Mouse (Mus musculus) CH12.LX (cell line): ENCODE data around the gene Asb10. TPM values are rescaled to one million over a fixed set of nuclear protein-coding genes. Genes with fewer than 3 reads are reported as not detected.

Experiments used
- DNase-seq: peaks from one replicate; pipeline ENCODE4 v3.0.0-alpha.2; 2013; ENCODE audit errors: extremely low read depth
- H3K27ac ChIP-seq: 2 replicates; pipeline ENCODE4 v1.5.1; 2012; ENCODE audit warnings: low read depth, mild to moderate bottlenecking, control low read depth, moderate library complexity; ENCODE audit not compliant: insufficient read depth
- H3K27me3 ChIP-seq: replicated peaks from 2 replicates; pipeline ENCODE3; 2012; ENCODE audit warnings: inconsistent platforms
- H3K36me3 ChIP-seq, 2 experiments: replicated peaks in 1 of 2; 2 replicates each; pipeline versions ENCODE3 to v1.6.1; 2012; ENCODE audit warnings: inconsistent platforms in 1 of 2, low read length in 1 of 2, mild to moderate bottlenecking in 1 of 2, mixed read lengths in 1 of 2, moderate library complexity in 1 of 2; ENCODE audit not compliant: control insufficient read depth in 1 of 2, insufficient read depth in 1 of 2
- H3K4me1 ChIP-seq, 2 experiments: 2 replicates each; pipeline ENCODE4 v1.6.1; 2012; ENCODE audit warnings: inconsistent platforms in 1 of 2, moderate library complexity in 1 of 2; ENCODE audit not compliant: insufficient read depth in 2 of 2, control insufficient read depth in 1 of 2
- H3K4me2 ChIP-seq: 2 replicates; pipeline ENCODE4 v1.6.1; 2012; ENCODE audit warnings: low read depth, mild to moderate bottlenecking, control low read depth; ENCODE audit not compliant: poor library complexity, insufficient read depth, severe bottlenecking
- H3K4me3 ChIP-seq, 3 experiments: fragments of 150-350 bp in 1 of 3; sonication (generic) in 1 of 3; replicated peaks in 1 of 3; 2 replicates each; pipeline versions ENCODE3 to v1.5.1; 2011 to 2012; ENCODE audit warnings: low read depth in 2 of 3, low read length in 2 of 3, mild to moderate bottlenecking in 2 of 3, moderate library complexity in 2 of 3, control low read depth in 1 of 3, improper control_type of control experiment in 1 of 3, inconsistent platforms in 1 of 3, mixed read lengths in 1 of 3; ENCODE audit not compliant: poor library complexity in 1 of 3
- H3K79me2 ChIP-seq: replicated peaks from 2 replicates; pipeline ENCODE4 v1.6.1; 2012; ENCODE audit warnings: mild to moderate bottlenecking, moderate library complexity; ENCODE audit not compliant: control insufficient read depth, poor library complexity, insufficient read depth, severe bottlenecking; ENCODE audit errors: extremely low read depth
- H3K9ac ChIP-seq: 2 replicates; pipeline ENCODE4 v1.6.1; 2012; ENCODE audit warnings: low read depth, mild to moderate bottlenecking, control low read depth, moderate library complexity; ENCODE audit not compliant: insufficient read depth
- H3K9me3 ChIP-seq: replicated peaks from 2 replicates; pipeline ENCODE3; 2012; ENCODE audit warnings: low read length, inconsistent platforms, mixed read lengths
- CTCF ChIP-seq, 2 experiments: IDR thresholded peaks in 1 of 2; conservative IDR thresholded peaks in 1 of 2; 2 replicates each; pipeline ENCODE4 v1.5.1; 2011 to 2012; ENCODE audit warnings: low read depth in 2 of 2, low read length in 2 of 2, improper control_type of control experiment in 1 of 2, inconsistent platforms in 1 of 2, mild to moderate bottlenecking in 1 of 2, moderate library complexity in 1 of 2
- ELF1 ChIP-seq: IDR thresholded peaks from 2 replicates; pipeline ENCODE4 v1.6.1; 2014; ENCODE audit warnings: low read depth, mild to moderate bottlenecking, inconsistent platforms, low read length, improper control_type of control experiment
- MYC ChIP-seq: IDR thresholded peaks from 2 replicates; pipeline ENCODE4 v1.6.1; 2011; ENCODE audit warnings: low read depth, mild to moderate bottlenecking, improper control_type of control experiment, low read length
- RAD21 ChIP-seq: IDR thresholded peaks from 2 replicates; pipeline ENCODE4 v1.6.1; 2011; ENCODE audit warnings: low read depth, mild to moderate bottlenecking, low read length, improper control_type of control experiment, moderate library complexity
- SMC3 ChIP-seq: IDR thresholded peaks from 2 replicates; pipeline ENCODE4 v1.6.1; 2011; ENCODE audit warnings: low read depth, low read length, improper control_type of control experiment
- TBP ChIP-seq: conservative IDR thresholded peaks from 2 replicates; pipeline ENCODE4 v1.6.1; 2011; ENCODE audit warnings: low read depth, low read length, improper control_type of control experiment
- UBTF ChIP-seq: IDR thresholded peaks from 2 replicates; pipeline ENCODE4 v1.6.1; 2012; ENCODE audit warnings: low read depth, mild to moderate bottlenecking, inconsistent platforms, low read length, improper control_type of control experiment, moderate library complexity
- dilution Hi-C: fragments of 300-500 bp; cut with MboI; formaldehyde crosslinking; loops from 2 replicates; pipeline ENCODE4 v1.14.3; 2020; ENCODE audit warnings: low sequenced_read_pairs; ENCODE audit not compliant: extremely low pct_unique_long_range_greater_than_20kb, extremely low pct_ligation_motif_present
- in situ Hi-C: fragments of 300-500 bp; cut with MboI; formaldehyde crosslinking; loops from 3 replicates; pipeline ENCODE4 v1.14.3; 2019; ENCODE audit warnings: low sequenced_read_pairs, low pct_ligation_motif_present, low pct_unique_long_range_greater_than_20kb, mixed read lengths
- polyA plus RNA-seq: library from polyadenylated mRNA; unstranded; fragments of >175 nt; gene quantifications from 2 replicates; pipeline ENCODE4 v1.2.1, GENCODE M21; 2012; ENCODE audit warnings: low read depth; ENCODE audit not compliant: insufficient read length
- total RNA-seq, 2 experiments: library from RNA; depleted of rRNA; stranded (reverse); fragments of 300-350 nt in 1 of 2; fragments of >200 nt in 1 of 2; gene quantifications; 2 replicates each; pipeline ENCODE4 v1.2.3; 2012 to 2014

The Asb10 gene
- total and polyA plus RNA-seq, 3 experiments: not detected

DNA sequence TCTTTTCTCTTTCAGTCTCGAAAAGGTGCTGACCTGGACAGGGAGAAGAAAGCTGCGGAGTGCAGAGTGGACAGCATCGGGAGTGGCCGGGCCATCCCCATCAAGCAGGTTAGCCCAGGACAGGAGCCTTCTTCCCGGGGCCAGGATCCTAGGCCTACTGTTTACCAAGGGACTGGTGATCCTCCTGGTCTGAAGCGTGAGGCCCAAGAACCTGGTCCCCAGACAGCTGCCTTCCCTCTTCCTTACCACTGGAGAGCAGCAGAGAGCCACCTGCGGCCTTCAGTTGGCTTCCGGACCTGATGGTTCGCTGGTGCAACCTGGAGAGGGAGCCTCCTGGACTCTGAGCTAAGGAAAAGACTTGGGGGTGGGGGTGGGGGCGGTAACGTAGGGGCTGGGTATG lies 57.5 kb downstream of the Asb10 start:
- DNase-seq: peak; percentile 66
- Histone ChIP-seq H3K27me3 (no peaks in the 10 kb centered on the region), H3K27ac (no peak overlapping the region), H3K79me2 (no peaks in the 10 kb centered on the region), H3K36me3 (peaks cover 57 to 97% of the 10 kb centered on the region in 2 experiments), H3K4me1 (no peaks in the 10 kb centered on the region), H3K4me2 (no peak overlapping the region), H3K4me3 (no peak overlapping the region), H3K9me3 (no peaks in the 10 kb centered on the region), H3K9ac (no peak overlapping the region)
- dilution Hi-C loops: no loop called here
- in situ Hi-C loops: no loop called here
- peak; percentile 47 for TF ChIP-seq SMC3
- TF ChIP-seq ELF1: peak; percentile 44
- TF ChIP-seq RAD21: peak; percentile 58
- peak in 1 of 2 experiments; percentile 82; a peak in 2 of 4 replicates for TF ChIP-seq CTCF (conservative IDR thresholded peaks at IDR 0.05 in 1 of 2, IDR thresholded peaks at IDR 0.05 in 1 of 2; ENCODE audit: low read depth in 2 of 2, low read length in 2 of 2)
- TF ChIP-seq TBP: no peak
- TF ChIP-seq UBTF: no peak
- 0 out of 2 replicates have a peak, but pooled peaks have one; percentile 11 for TF ChIP-seq MYC

Other genes with a start within 250 kb of the Asb10 start
- 1.7 and 2.8 TPM in 2 replicates for gene Kcnh2, start 189.4 kb downstream of the Asb10 start, total RNA-seq (2012; rRNA removed)
- 0.20 and 0.30 TPM in 2 replicates for gene Kcnh2, start 189.4 kb downstream of the Asb10 start, total RNA-seq (2014; rRNA removed)
- gene Kcnh2, start 189.4 kb downstream of the Asb10 start, polyA plus RNA-seq: 0.59 and 0.95 TPM in 2 replicates
- 0.30 and 0.34 TPM in 2 replicates for gene Nos3, start 176.2 kb downstream of the Asb10 start, total RNA-seq (2012; rRNA removed)
- 0.22 and 0.36 TPM in 2 replicates for gene Nos3, start 176.2 kb downstream of the Asb10 start, total RNA-seq (2014; rRNA removed)
- 0.31 and 0.37 TPM in 2 replicates for gene Nos3, start 176.2 kb downstream of the Asb10 start, polyA plus RNA-seq
- 0.46 and 0.81 TPM in 2 replicates for gene Atg9b, start 148.8 kb downstream of the Asb10 start, total RNA-seq (2012; rRNA removed)
- 0.68 and 0.86 TPM in 2 replicates for gene Atg9b, start 148.8 kb downstream of the Asb10 start, total RNA-seq (2014; rRNA removed)
- 1.1 and 1.3 TPM in 2 replicates for gene Atg9b, start 148.8 kb downstream of the Asb10 start, polyA plus RNA-seq
- gene Abcb8, start 147.3 kb downstream of the Asb10 start, total RNA-seq (2012; rRNA removed): 50.3 and 58.7 TPM in 2 replicates
- 31.0 and 34.7 TPM in 2 replicates for gene Abcb8, start 147.3 kb downstream of the Asb10 start, total RNA-seq (2014; rRNA removed)
- 36.9 and 45.4 TPM in 2 replicates for gene Abcb8, start 147.3 kb downstream of the Asb10 start, polyA plus RNA-seq
- gene Asic3, start 127.6 kb downstream of the Asb10 start, total RNA-seq (2012; rRNA removed): 0.25 TPM in 1 of 2 replicates, not detected in the other
- gene Asic3, start 127.6 kb downstream of the Asb10 start, total RNA-seq (2014; rRNA removed): not detected in 2 replicates
- gene Asic3, start 127.6 kb downstream of the Asb10 start, polyA plus RNA-seq: 1.1 and 1.3 TPM in 2 replicates
- gene Cdk5, start 117.4 kb downstream of the Asb10 start, total RNA-seq (2012; rRNA removed): 10.4 and 12.1 TPM in 2 replicates
- 7.4 and 9.2 TPM in 2 replicates for gene Cdk5, start 117.4 kb downstream of the Asb10 start, total RNA-seq (2014; rRNA removed)
- 25.1 and 26.6 TPM in 2 replicates for gene Cdk5, start 117.4 kb downstream of the Asb10 start, polyA plus RNA-seq
- gene Slc4a2, start 117.1 kb downstream of the Asb10 start, total RNA-seq (2012; rRNA removed): 17.2 and 18.6 TPM in 2 replicates
- 12.7 and 12.9 TPM in 2 replicates for gene Slc4a2, start 117.1 kb downstream of the Asb10 start, total RNA-seq (2014; rRNA removed)
- gene Slc4a2, start 117.1 kb downstream of the Asb10 start, polyA plus RNA-seq: 27.2 and 27.3 TPM in 2 replicates
- gene Fastk, start 95.7 kb downstream of the Asb10 start, total RNA-seq (2012; rRNA removed): 61.2 and 61.4 TPM in 2 replicates
- gene Fastk, start 95.7 kb downstream of the Asb10 start, total RNA-seq (2014; rRNA removed): 41.8 and 44.8 TPM in 2 replicates
- 88.0 and 88.1 TPM in 2 replicates for gene Fastk, start 95.7 kb downstream of the Asb10 start, polyA plus RNA-seq
- 9.6 and 13.1 TPM in 2 replicates for gene Tmub1, start 93.1 kb downstream of the Asb10 start, total RNA-seq (2012; rRNA removed)
- gene Tmub1, start 93.1 kb downstream of the Asb10 start, total RNA-seq (2014; rRNA removed): 6.1 and 7.6 TPM in 2 replicates
- gene Tmub1, start 93.1 kb downstream of the Asb10 start, polyA plus RNA-seq: 8.6 and 11.2 TPM in 2 replicates
- 43.5 and 46.3 TPM in 2 replicates for gene Agap3, start 88.8 kb downstream of the Asb10 start, total RNA-seq (2012; rRNA removed)
- 12.8 and 15.4 TPM in 2 replicates for gene Agap3, start 88.8 kb downstream of the Asb10 start, total RNA-seq (2014; rRNA removed)
- gene Agap3, start 88.8 kb downstream of the Asb10 start, polyA plus RNA-seq: 37.9 and 38.0 TPM in 2 replicates
- gene Gbx1, start 13.8 kb downstream of the Asb10 start, total RNA-seq (2012; rRNA removed): 0.04 and 0.08 TPM in 2 replicates
- gene Gbx1, start 13.8 kb downstream of the Asb10 start, total RNA-seq (2014; rRNA removed): not detected in 2 replicates
- gene Gbx1, start 13.8 kb downstream of the Asb10 start, polyA plus RNA-seq: 0.07 and 0.13 TPM in 2 replicates
- not detected in 2 replicates for gene 4931409K22Rik, start 15.8 kb upstream of the Asb10 start, total RNA-seq (2012; rRNA removed)
- not detected in 2 replicates for gene 4931409K22Rik, start 15.8 kb upstream of the Asb10 start, total RNA-seq (2014; rRNA removed)
- gene 4931409K22Rik, start 15.8 kb upstream of the Asb10 start, polyA plus RNA-seq: not detected in 2 replicates
- gene Abcf2, start 36.5 kb upstream of the Asb10 start, total RNA-seq (2012; rRNA removed): 118 and 152 TPM in 2 replicates
- gene Abcf2, start 36.5 kb upstream of the Asb10 start, total RNA-seq (2014; rRNA removed): 162 and 169 TPM in 2 replicates
- 160 and 162 TPM in 2 replicates for gene Abcf2, start 36.5 kb upstream of the Asb10 start, polyA plus RNA-seq
- 20.4 and 25.5 TPM in 2 replicates for gene Chpf2, start 45.8 kb upstream of the Asb10 start, total RNA-seq (2012; rRNA removed)
- gene Chpf2, start 45.8 kb upstream of the Asb10 start, total RNA-seq (2014; rRNA removed): 11.2 and 11.9 TPM in 2 replicates
- 22.8 and 26.9 TPM in 2 replicates for gene Chpf2, start 45.8 kb upstream of the Asb10 start, polyA plus RNA-seq
- 1.3 and 1.5 TPM in 2 replicates for gene Smarcd3, start 83.4 kb upstream of the Asb10 start, total RNA-seq (2012; rRNA removed)
- gene Smarcd3, start 83.4 kb upstream of the Asb10 start, total RNA-seq (2014; rRNA removed): not detected in 2 replicates
- 2.2 and 2.8 TPM in 2 replicates for gene Smarcd3, start 83.4 kb upstream of the Asb10 start, polyA plus RNA-seq
- gene Nub1, start 144.6 kb upstream of the Asb10 start, total RNA-seq (2012; rRNA removed): 48.5 and 58.1 TPM in 2 replicates
- gene Nub1, start 144.6 kb upstream of the Asb10 start, total RNA-seq (2014; rRNA removed): 66.5 and 69.3 TPM in 2 replicates
- 83.2 and 86.2 TPM in 2 replicates for gene Nub1, start 144.6 kb upstream of the Asb10 start, polyA plus RNA-seq
- 0.08 TPM in 2 replicates for gene Wdr86, start 189.7 kb upstream of the Asb10 start, total RNA-seq (2012; rRNA removed)
- gene Wdr86, start 189.7 kb upstream of the Asb10 start, total RNA-seq (2014; rRNA removed): not detected in 2 replicates
- gene Wdr86, start 189.7 kb upstream of the Asb10 start, polyA plus RNA-seq: 0.05 and 0.16 TPM in 2 replicates
- 2.0 TPM in 1 of 2 replicates, not detected in the other for gene Crygn, start 217.0 kb upstream of the Asb10 start, total RNA-seq (2012; rRNA removed)
- gene Crygn, start 217.0 kb upstream of the Asb10 start, total RNA-seq (2014; rRNA removed): not detected in 2 replicates
- not detected in 2 replicates for gene Crygn, start 217.0 kb upstream of the Asb10 start, polyA plus RNA-seq